Mouse (Mus musculus) right cerebral cortex, adult 2 months (tissue): ENCODE measurements around the gene Dhrs3.
A peak's percentile ranks its signal among the peaks of the same experiment; 100 is the strongest.

Experiments used
- DNase-seq, 2 experiments: peaks; one replicate each; pipeline ENCODE4 v3.0.0; 2021 to 2022; ENCODE audit warnings: low spot score in 2 of 2

Dhrs3 gene

DNA sequence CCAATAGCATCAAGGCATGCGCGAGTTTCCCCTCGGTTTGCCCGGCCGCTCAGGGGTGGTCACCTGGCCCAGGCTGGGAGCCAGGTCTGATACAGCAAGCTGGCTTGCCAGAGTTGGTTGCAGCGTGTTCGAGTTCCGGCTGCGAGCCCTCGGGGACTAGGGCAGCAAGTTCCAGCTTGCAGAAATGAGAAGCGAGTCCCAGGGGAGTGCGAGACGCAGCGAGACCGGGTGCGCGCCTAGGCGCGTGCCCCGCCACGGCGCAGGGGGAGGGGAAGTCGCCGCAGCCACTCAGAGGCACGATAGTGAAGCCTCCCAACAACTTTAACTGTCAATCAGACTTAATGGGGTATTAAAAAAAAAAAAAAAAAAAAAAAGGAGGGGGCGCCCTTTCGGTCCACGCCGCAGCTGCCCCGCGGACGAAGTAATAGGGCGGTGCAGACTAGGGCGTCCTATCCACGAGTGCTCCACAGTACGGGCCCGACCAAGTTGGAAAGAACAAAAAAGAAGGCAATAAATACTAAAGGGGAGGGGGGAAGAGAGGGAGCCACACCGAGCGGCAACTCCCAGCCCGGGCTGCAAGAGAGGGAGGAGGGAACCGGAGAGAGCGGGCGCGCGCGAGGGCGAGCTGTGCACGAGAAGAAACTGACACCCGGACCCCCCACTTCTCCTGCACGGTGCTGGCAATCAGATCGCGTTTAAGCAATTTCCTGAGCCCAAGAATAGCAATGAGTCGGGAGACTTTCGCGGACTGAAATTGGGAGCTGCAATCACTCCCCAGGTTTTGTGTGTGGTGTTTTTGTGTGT is at the start of gene Dhrs3:
TSS of gene Dhrs3 (plus strand) at position 695 of the 804 bp plus-strand sequence.
- DNase-seq, result peak; percentile 53 to 70

DNA sequence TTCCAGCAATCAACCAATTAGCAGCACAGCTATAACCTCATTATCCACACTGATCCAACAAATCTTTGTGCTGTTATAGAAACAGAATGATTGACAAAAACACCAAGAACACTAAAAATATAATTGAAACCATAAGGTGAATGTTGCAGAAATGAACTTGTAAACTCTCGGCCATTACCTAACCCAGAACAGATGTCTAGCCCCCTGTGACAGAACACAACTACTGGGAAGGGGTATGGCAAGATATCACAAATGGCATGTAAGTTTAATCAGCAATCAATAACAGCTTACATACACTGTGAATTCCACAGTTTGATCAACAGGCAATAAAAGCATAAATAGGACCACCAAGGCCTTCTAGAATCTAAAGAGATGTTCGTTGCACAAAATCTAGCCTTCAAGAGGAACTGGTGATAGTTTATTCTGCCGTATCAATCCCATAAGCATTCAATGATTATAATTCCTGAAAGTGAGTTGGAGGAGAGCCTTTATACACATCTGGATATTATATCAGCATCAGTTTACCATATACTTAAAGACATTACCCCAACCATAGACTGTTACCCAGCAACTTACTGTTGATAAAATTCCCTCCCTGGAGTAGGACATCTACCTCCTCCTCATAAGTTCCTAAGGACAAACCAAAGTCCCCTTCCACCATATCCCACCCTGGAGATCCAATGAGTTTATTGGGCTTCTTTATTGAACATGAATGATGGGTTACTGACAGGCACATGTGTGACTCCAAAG is 30.7 kb upstream of the Dhrs3 start:
- DNase-seq, result no peak

DNA sequence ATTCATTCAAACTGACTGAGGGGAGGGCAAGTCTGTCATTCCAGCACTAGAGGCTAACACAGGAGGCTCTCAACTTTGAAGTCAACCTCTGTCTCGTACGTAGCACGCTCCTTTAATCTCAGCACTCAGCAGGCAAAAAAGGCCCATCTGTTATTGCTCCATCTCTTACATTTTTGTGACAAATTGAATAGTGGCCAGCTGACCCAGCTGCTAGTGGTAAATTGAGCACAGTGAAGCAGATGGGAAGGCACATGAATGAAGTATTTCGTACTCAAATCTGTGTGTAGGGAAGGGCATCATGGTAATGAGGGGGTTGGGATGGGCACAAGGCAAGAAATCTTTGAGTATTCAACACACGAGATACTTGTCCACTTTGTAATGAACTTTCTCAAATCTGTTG is 24.7 kb upstream of the Dhrs3 start:
- DNase-seq, result no peak

DNA sequence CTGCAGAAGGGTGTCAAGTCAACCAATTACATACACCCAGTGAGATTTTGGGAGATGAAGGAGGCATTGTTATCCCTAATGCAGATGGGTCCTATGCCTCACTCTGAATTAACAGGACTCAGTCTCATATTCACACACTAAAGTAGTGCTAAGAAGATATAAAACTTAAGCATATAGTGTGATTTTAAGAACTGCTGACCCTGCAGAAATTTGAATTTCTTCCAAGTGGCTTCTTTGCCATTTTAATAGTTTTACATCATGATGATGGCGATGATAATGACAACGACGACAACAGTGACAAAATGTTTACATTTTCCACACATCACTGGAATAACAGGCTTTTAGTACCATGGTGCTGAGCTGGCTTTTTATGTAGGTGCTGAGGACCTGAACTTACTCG is 24.0 kb upstream of the Dhrs3 start:
- no peak for DNase-seq

DNA sequence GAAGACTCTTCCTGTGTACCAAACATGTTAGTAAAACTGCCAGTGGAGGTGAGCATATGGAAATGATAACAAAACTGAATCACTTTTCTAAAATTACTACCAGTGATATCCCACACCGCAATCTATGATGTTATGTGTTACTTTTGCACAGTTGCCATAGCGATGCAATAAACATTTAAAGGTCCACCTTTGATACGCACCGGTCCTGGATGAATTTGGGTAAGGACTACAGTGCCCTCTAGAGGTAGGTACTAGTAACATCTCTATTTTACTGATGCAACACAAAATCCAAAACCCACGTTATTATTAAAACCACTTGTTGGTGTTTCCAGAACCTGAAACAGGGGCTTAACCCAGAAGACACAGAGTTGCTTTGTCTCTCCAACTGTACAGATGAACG is 19.7 kb upstream of the Dhrs3 start:
- DNase-seq, result no peak

DNA sequence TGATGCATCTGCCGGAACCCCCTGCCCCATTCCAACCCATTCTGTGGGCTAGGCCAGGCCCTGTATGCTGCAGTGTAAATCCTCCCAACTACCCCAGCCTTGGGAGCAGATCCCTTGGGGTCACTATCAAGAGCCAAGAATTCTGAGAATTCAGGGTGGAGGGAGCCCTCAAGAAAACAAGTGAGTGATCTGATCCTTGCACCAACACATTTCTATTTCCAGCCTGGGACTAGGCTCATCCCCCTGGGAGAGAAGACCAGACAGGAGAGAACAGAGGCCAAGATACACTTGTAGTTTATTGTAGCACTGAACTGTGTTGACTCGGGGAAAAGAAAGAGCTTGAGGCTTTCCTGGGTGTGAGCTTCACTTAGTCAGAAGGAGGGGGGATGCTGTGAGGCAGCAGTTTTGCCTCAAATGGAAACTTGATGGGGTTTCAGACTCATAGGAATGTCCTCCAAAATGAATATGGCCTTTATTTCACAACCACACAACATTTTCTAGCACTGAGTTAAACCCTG is 17.0 kb upstream of the Dhrs3 start:
- DNase-seq, result no peak

DNA sequence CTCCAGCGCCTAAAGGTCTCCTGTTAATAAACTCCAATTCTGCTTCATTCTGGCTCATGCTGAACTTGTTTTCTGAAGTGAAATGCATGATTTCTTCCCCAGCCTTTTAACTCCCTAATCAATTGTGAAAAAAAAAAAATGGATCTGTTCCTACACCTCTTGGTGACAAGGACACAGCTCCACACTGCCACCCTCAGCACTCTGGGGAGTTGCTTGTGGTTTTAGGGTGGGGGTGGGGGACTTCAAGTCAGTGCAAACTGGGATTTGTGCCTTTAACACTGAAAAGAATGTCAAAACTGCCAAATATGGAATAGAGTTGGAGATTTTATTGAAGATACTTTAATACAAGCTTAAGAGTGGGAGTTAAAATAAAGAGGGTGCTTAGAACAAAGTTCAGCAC is 13.1 kb upstream of the Dhrs3 start:
- DNase-seq, result no peak

DNA sequence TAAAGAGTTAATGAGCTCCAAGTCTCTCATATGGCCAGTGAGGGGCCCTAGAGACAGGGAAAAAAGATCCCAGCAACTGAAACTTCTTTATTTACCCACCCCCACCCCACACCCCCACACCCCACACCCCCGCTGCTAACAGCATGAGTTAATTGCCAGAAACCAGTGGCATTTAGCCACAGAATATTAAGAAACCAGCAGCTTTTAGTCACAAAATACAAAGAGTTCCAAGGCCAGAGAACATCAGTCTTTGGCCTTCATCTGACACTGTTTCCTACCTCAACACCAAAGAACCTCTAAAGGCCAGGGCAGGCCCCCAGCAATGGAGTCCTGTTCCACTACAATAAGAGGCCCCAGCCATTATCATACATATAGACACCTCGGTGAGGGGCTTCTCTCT is 11.3 kb upstream of the Dhrs3 start:
- DNase-seq, result no peak

DNA sequence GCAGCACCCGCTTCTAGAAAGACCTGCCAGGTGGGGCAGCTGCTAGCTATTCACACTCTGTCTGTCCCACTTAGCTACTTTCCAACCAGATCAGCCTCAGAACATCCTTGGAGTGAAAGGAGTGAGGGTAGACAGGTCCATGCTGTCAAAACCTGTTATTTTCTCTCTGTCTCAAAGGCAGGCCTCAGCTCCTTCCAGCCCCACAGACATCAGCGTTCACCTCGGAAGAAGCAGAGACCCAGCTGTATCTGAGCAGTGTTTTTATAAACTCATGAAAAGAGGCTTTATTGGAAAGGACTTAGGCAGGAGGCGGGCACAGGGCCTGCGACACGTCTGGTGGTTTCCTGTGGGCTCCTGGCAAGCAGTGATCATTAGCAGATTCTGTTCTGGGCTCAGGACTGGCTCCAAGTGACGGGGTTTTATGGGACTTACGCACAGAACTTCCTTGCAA is 9.7 kb upstream of the Dhrs3 start:
- DNase-seq, result peak in 1 of 2 experiments; percentile 46

DNA sequence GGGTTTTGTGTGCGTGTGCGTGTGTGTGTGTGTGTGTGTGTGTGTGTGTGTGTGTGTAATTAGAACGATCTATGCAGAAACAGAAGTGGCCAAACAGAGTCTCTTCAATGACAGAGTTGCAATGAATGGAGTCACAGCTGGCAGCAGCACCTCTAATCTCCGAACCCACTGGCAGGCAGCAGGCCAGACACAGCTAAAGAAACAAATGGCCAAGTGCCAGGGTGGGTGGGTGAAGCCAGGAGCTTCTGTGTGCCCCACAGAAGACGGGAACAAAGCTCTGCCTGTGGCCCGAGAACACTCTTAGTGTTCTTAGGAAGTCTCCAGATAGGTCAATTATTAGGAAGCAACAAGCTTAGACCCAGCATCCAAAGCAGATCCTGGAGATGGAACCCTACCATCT is 6.2 kb upstream of the Dhrs3 start:
- DNase-seq, result peak; percentile 30 to 48

DNA sequence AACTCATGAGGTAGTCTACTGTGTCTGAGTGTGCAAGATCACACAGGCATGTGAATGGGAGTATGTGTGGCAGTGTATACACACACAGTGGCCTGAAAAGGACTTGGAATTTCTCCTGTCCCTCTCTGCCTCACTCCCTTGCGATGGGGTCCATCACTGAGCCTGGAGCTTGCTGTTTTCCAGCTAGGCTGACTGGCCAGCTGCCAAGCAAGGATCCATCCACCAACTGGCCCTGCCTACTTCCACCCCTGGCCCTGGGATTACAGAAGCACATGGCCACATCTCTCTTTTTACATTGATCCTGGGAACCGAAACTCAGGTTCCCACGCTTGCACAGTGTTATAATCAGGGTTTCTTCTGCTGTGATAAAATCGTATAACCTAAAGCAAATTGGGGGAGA is 3.9 kb upstream of the Dhrs3 start:
- DNase-seq, result no peak

DNA sequence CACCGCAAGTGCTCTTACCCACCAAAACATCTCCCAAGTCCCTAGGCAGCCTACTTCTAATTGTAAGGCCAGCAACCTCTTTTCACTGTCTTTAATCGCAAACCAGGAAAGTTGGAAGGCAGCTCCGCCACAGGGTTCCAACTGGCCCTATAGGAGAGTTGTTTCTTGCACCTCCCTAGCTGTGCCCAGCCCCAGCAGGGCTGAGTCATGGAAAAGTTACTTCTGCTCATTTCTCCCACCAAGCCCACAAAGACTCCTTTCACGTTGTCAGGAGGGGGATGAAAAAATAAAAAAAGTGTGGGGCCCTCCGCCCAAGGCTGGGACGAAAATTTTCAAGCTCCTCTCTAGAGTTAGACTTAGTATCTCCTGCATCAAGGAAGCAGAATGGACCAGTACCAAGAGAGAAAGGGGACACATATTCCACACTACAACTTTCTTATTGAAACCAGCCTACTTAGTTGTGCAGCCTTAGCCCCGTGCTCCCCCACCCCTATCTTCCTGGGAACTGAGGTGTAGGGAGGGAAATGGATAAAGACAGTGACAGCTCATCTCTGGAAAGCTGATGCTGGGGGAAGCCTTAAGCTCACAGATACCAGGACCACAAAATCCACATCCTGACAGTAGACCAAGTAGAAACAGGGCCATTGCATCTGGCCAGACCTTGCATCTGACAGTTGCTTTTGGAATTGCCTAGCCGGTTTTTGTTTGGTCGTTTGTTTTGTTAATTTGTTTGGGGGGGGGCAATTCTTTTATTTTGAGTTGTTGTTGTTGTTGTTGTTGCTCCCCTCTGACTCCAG is 2.9 kb upstream of the Dhrs3 start:
- DNase-seq, result no peak

DNA sequence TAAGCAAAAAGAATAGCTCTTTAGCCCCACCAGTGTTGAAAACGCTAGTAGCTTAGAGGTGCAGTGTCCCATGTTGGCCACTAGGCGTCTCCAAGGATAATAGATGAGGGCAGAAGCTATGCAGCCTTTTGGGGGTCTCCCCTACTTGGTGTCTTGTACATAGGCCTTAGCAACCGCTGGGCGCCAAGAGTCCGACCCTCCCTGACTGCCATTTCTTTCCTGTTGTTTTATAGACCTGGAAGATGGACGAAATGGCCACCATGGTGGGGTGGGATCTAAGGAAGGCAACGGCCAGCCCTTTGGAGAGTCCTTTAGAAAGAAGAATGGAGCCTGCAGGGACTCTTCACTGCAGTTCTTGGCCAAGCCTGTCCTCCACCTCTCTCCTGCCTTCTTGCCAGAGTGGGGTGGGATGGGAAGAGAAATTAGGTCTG is 1.9 kb upstream of the Dhrs3 start:
- DNase-seq, result peak; percentile 51 to 67

DNA sequence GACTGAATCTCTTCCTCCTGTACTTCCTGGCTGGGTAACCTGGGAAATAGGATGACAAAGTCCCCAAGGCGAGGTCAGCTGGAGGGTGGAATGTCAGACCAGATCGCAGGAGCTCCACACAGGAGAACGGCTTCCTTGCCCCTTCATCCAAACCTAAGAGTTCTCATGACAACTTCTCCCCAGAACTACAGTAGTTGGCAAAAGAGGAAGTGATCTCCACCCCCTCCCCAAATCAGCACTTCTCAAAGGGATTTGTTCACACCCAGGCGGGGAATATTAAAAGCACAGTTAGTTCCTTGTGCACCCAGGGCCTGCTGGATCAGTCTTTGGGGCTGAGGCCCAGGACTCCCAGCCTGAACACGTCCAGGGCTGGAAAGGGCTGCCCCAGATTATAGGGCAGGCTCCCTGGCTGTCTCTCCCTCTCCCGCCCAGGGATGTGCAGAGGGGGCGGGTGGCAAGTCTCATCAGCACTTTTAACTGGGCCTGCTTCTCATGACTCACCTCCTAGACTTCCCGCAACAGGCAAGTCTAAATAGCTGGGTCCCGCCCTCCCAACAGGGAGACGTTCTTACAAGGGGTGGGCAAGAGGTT is 1.4 kb upstream of the Dhrs3 start:
- DNase-seq, result peak; percentile 32 to 40

DNA sequence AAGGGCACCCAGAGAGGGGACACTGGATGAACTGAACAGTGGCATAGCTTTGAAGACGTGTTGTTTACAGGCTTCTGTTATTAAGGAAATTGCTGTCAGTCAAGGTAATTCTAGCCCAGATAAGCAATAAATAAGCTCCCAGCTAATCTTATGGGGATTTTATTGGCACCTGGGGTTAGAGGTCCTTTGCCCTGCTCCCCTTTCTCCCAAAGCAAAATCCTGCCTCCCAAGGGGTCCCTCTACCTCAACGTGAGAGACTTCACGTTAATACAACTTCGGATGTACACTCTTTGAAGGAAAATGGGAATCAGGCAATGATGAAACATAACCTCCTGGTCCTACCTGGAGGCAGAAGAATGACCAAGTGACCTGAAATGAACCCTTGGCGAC is 889 bp upstream of the Dhrs3 start:
- no peak for DNase-seq

DNA sequence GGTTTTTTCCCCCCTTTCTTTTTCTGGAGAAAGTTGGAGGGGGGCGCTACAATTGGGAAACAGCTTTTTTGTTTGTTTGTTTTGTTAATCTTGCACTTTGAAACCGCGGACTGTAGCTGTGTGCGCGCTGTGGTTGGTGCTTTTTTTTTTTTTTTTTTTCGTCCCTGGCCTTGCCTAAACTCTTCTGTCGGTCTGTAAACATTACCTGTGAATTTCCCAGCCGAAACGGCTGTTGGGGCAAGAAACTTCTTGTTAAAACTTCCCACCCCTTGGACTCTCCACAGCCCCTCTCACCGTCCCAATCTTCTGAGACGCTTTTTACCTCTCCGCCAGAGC is 278 bp downstream of the Dhrs3 start:
- no peak for DNase-seq

DNA sequence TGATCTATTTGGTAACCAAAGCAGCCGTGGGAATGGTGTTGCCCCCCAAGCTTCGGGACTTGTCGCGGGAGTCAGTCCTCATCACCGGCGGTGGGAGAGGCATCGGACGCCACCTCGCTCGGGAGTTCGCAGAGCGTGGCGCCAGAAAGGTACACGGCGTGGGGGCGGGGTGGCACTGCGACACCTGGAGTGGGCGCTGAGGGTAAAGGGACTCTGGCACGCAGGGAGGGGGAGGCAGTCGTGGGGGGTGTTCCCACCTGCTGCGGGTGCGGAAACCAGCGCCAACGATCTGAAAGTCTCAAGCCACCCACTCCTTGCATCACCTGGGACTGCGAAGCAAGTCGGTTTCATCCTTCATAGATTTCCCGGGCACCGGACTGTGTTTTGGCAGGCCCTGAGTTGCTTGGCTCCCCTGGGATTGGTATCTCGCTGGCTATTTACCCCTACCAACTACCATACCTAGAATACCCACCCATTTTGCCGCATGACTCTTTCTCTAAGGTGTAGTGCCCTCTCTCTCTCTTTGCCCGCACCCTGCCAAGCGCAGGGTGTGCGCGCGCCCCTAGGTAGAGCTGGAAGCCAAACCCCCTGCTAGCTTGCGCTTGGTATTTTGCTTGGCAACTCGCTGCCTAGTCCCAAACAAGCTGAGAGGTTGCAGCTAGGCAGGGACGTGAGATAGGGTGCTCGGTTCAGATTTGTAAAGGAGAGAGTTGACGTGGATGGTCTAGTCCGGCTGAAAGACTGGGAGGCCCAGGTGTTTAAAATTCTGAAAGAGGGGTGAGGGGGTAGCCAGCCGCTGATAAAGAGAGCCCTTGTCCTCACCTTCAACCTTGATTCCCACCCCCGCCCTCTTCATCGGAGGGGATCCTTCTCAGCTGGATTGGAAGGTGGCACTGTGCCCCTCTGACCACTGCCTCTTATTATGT is 1.2 kb downstream of the Dhrs3 start:
- peak; percentile 22 to 35 for DNase-seq

DNA sequence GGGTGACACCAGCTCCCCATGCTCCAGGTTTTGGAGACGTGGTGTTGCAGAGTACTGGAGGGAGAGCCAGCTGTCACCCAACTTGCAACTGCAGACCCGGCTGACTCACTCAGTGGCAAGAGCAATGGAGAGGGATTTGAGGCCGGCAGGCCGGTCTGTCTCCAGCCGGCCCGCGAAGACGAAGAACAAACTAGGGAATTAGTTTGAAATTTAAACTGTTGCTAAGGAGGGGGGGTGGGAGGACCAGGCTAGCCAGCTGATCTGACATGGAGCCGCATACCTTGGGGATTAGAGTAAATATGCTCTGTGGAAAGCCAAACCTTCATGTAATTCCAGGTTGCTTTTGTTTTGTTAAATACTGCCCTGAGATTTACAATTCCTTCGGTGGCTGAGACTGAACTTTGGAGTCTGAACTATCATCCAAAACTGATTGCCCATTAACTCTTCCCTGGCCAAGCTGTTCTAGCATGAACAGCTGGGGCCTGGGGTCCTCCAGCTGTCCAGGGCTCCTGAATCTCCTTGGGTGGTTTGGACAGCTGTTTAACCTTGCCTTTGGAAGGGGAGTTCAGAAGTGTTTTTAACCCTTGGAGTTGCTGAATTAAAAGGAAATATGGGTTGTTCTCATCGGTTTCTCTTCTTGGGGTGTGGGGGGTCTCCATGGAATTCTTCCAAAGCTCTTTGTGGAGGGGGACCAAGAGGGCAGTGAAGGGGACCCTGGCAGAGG is 2.0 kb downstream of the Dhrs3 start:
- DNase-seq, result peak in 1 of 2 experiments; percentile 23

DNA sequence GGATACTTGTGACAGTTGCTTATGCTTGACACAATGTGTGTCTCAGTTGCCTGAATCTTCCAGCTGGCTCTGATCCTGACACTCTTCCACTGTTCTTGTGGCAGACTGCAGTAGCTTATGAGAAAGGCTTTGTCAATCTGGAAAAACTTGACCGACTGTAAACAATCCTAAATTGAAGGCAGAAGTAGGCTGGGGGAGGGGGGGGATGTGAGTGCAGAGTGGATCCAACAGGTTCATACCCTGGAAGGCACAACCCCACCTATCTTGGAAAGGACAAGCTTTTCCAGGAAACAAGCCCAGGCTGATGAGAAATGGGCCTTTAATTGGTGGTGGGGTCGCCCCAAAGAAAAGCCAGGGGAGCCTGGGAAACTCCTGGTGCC is 2.6 kb downstream of the Dhrs3 start:
- no peak for DNase-seq

DNA sequence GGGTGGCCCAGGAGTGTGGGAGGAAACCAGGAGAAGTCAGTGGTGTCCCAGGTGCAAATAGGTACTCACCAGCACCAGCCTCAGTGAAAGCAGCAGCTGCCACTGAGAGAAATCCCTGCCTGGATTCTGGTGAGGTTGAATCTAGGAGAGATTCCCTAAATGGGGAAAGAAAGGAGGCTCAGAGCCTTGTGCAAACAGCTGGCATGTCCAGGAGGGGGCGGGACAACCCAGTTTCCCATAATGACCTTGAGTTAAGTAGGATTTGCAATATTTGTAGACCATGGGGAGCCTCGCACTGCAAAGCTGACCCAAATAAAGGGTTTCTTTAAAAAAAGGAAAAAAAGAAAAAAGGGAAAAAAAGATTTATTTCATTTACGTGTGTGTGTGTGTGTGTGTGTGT is 3.7 kb downstream of the Dhrs3 start:
- peak in 1 of 2 experiments; percentile 36 for DNase-seq
